Mouse (Mus musculus) neutrophil, adult 83 days (primary cell): ENCODE data around the gene Tas2r138. TPM values are rescaled to one million over a fixed set of nuclear protein-coding genes. Genes with fewer than 3 reads are reported as not detected.

Source experiments
- total RNA-seq, 2 experiments: library from RNA; stranded (reverse); gene quantifications; one replicate each; pipeline ENCODE4 v1.2.4; 2023

Tas2r138 gene
- not detected for total RNA-seq

GRCm38 (mm10) chr6:40613260-40613852 is at the start of gene Tas2r138:
TSS of gene Tas2r138 (minus strand) at chr6:40613310.

DNA sequence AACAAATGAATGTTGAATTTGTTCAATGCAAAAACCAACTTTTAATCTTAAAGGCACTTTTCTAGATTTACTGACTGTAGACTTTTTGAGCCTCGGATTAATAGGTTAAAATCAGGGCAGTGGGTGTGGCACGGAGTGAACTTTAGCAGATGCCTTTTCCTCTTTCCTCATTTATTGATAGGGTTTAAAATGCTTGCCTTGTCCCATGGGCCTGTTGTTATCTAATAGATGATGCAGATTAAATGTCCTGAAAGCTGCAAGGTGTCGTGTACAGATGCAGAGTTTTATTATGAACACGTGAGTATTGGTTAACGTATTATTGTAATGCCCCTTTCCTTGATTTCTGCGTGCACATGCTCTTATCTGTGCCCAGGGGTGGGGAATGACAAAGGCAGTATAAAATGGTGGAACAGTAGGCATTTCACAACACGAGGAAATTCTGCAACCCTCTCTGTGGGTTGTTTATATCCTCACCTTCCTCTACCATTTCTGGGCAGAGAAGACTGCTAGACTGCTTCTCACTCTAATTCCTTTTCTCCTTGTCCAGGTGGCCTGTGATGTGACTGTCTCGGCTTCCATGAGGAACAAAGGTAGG is 15.4 kb upstream of the Tas2r138 start, which contains the start of gene Mgam:
TSS of gene Mgam (plus strand) at position 426 of the 595 bp plus-strand sequence.

GRCm38 (mm10) chr6:40585645-40586044 is 27.5 kb downstream of the Tas2r138 start, which contains the start of gene Clec5a:
TSS of gene Clec5a (minus strand) at chr6:40585821.

DNA sequence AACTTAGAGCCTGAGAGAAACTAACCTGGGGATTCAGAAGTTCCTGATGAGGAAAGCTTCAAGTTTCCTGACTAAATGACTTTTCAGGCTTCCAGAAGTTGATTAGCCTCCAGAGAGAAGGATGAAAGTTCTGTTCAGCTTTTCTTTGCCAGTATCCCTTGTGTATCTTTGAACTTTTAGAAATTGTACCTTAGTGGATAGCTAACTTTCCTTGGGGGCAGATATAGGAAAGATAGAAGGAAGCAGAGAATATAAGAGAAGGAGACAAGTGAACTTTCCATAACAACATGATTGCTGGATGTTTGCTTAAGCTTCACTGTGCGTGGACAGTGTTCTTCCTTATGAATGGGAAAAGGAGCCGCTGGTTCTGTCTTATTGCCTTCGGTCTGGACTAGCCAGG is 43.9 kb downstream of the Tas2r138 start, which contains the start of gene Olfr460:
TSS of gene Olfr460 (plus strand) at position 301 of the 400 bp plus-strand sequence.

Other genes starting within 250 kb of the Tas2r138 start
- gene E330009J07Rik, start 177.2 kb downstream of the Tas2r138 start, total RNA-seq = 10 to 100 TPM; 16.4 to 16.8 TPM
- gene Wee2, start 174.2 kb downstream of the Tas2r138 start, total RNA-seq = not detected
- gene Ssbp1, start 142.0 kb downstream of the Tas2r138 start, total RNA-seq = 10 to 100 TPM; 23.6 to 29.4 TPM
- gene Tas2r137, start 122.1 kb downstream of the Tas2r138 start, total RNA-seq = not detected
- under 1 TPM in 1 of 2 experiments, not detected in 1; 0.42 TPM for gene Tas2r108, start 119.8 kb downstream of the Tas2r138 start, total RNA-seq
- not detected for gene Prss37, start 93.8 kb downstream of the Tas2r138 start, total RNA-seq
- gene Olfr461, start 58.3 kb downstream of the Tas2r138 start, total RNA-seq = under 1 TPM; 0.15 to 0.20 TPM
- not detected for gene Olfr460, start 43.8 kb downstream of the Tas2r138 start, total RNA-seq
- 100 to 1,000 TPM; 158 to 175 TPM for gene Clec5a, start 27.5 kb downstream of the Tas2r138 start, total RNA-seq
- gene Mgam, start 15.5 kb upstream of the Tas2r138 start, total RNA-seq = 100 to 1,000 TPM; 101 to 129 TPM